14 mouse cellular contexts compared by ENCODE assay signal in genomic region chr9:83577260-83577659, GRCm38 (mm10). TPM values are rescaled to one million over a fixed set of nuclear protein-coding genes. Genes with fewer than 3 reads are reported as not detected.
DNase-seq lines count a peak whose midpoint lies in the region; ATAC-seq lines count a peak whose summit lies in the region.
"Had no signal": no experiment of that assay in that cellular context is flagged by ENCODE, and none has a peak within 500 bp of the region (broad histone marks: within the 10 kb centered on the region; RNA-seq: fewer than 3 reads in every experiment).

No protein-coding gene starts in this region.

- no peaks in the 10 kb centered on the region for H3K36me3 ChIP-seq in liver, embryonic 12.5 days
- H3K36me3 ChIP-seq in liver, embryonic 11.5 days (ENCODE audit: control insufficient read depth, insufficient read depth, low read length), result no peaks in the 10 kb centered on the region
- H3K36me3 ChIP-seq in forebrain, embryonic 14.5 days (ENCODE audit: control insufficient read depth, insufficient read depth, low read length), result no peaks in the 10 kb centered on the region
- H3K36me3 ChIP-seq in neural tube, embryonic 13.5 days, result no peaks in the 10 kb centered on the region
- H3K36me3 ChIP-seq: heart, embryonic 15.5 days; limb, embryonic 15.5 days had no signal

- H3K9ac ChIP-seq in liver, embryonic 12.5 days, result no peak overlapping the region
- H3K9ac ChIP-seq in liver, embryonic 11.5 days (ENCODE audit: low read depth, low read length), result no peak overlapping the region
- peak overlapping the region; percentile 17; the same call in 1 of the 2 replicates for H3K9ac ChIP-seq in forebrain, embryonic 14.5 days (ENCODE audit: low read length)
- no peak overlapping the region for H3K9ac ChIP-seq in neural tube, embryonic 13.5 days
- H3K9ac ChIP-seq: heart, embryonic 15.5 days; kidney, embryonic 15.5 days; limb, embryonic 15.5 days had no signal

- H3K27ac ChIP-seq in liver, embryonic 12.5 days, result no peak overlapping the region
- H3K27ac ChIP-seq in liver, embryonic 11.5 days (ENCODE audit: low read depth, low read length), result no peak overlapping the region
- no peak overlapping the region for H3K27ac ChIP-seq in forebrain, embryonic 14.5 days (ENCODE audit: low read depth, low read length)
- no peak overlapping the region for H3K27ac ChIP-seq in neural tube, embryonic 13.5 days (replicated peaks)
- H3K27ac ChIP-seq: heart, embryonic 15.5 days; kidney, embryonic 15.5 days; limb, embryonic 15.5 days had no signal

- no peak overlapping the region for H3K4me2 ChIP-seq in liver, embryonic 12.5 days
- H3K4me2 ChIP-seq in liver, embryonic 11.5 days, result no peak overlapping the region
- no peak overlapping the region for H3K4me2 ChIP-seq in forebrain, embryonic 14.5 days (ENCODE audit: low read length)
- no peak overlapping the region for H3K4me2 ChIP-seq in neural tube, embryonic 13.5 days
- H3K4me2 ChIP-seq: heart, embryonic 15.5 days; kidney, embryonic 15.5 days; limb, embryonic 15.5 days had no signal

- DNase-seq in liver, embryonic 11.5 days (ENCODE audit: low spot score), result no peak
- no peak for DNase-seq in forebrain, embryonic 14.5 days (ENCODE audit: low spot score)
- no peak for DNase-seq in cerebellum, adult 8-10 months
- DNase-seq in heart, adult 8-10 months (ENCODE audit: low spot score), result no peak
- DNase-seq: cerebellum, adult 9-11 months; lung, adult 2 months had no signal

- 0 out of 2 replicates have a peak, but pooled peaks have one; percentile 21 for ATAC-seq in liver, embryonic 12.5 days
- ATAC-seq in liver, embryonic 11.5 days (replicated peaks; ENCODE audit: low FRiP score), result no peak; the same call in 1 of the 2 replicates
- peak; percentile 52 for ATAC-seq in CD4-positive, CD25-positive, alpha-beta regulatory T cell, adult 4 months
- no peak for ATAC-seq in forebrain, embryonic 14.5 days
- ATAC-seq in neural tube, embryonic 13.5 days (ENCODE audit: low read depth), result 0 out of 2 replicates have a peak, but pooled peaks have one; percentile 9

- peaks cover 7% of the 10 kb centered on the region for H3K4me1 ChIP-seq in liver, embryonic 12.5 days
- H3K4me1 ChIP-seq in liver, embryonic 11.5 days (replicated peaks; ENCODE audit: control insufficient read depth, insufficient read depth, low read length), result peaks cover 3% of the 10 kb centered on the region; the same call in 1 of the 2 replicates
- peaks cover 4% of the 10 kb centered on the region for H3K4me1 ChIP-seq in forebrain, embryonic 14.5 days (ENCODE audit: control insufficient read depth, insufficient read depth, low read length)
- peaks cover 18% of the 10 kb centered on the region for H3K4me1 ChIP-seq in neural tube, embryonic 13.5 days (replicated peaks)

- no peaks in the 10 kb centered on the region for H3K9me3 ChIP-seq in liver, embryonic 12.5 days (replicated peaks)
- H3K9me3 ChIP-seq in liver, embryonic 11.5 days (ENCODE audit: control insufficient read depth, low read length), result no peaks in the 10 kb centered on the region
- H3K9me3 ChIP-seq in forebrain, embryonic 14.5 days (replicated peaks; ENCODE audit: control insufficient read depth, low read length), result no peaks in the 10 kb centered on the region
- no peaks in the 10 kb centered on the region for H3K9me3 ChIP-seq in neural tube, embryonic 13.5 days
- H3K9me3 ChIP-seq: heart, embryonic 15.5 days; kidney, embryonic 15.5 days; limb, embryonic 15.5 days had no signal

- H3K27me3 ChIP-seq in liver, embryonic 12.5 days (replicated peaks), result no peaks in the 10 kb centered on the region
- no peaks in the 10 kb centered on the region for H3K27me3 ChIP-seq in liver, embryonic 11.5 days (replicated peaks; ENCODE audit: control insufficient read depth, insufficient read depth, low read length)
- H3K27me3 ChIP-seq in forebrain, embryonic 14.5 days (replicated peaks; ENCODE audit: control insufficient read depth, insufficient read depth, low read length), result no peaks in the 10 kb centered on the region
- H3K27me3 ChIP-seq in neural tube, embryonic 13.5 days, result no peaks in the 10 kb centered on the region
- H3K27me3 ChIP-seq: CH12.LX; heart, embryonic 15.5 days; kidney, embryonic 15.5 days had no signal

- 70% methylated on average over 7 of the region's 7 CpGs for WGBS in liver, embryonic 12.5 days (ENCODE audit: insufficient replicate concordance)
- WGBS in liver, embryonic 11.5 days, result 76% methylated on average over 7 of the region's 7 CpGs
- 85% methylated on average over 7 of the region's 7 CpGs for WGBS in forebrain, embryonic 14.5 days
- WGBS in neural tube, embryonic 13.5 days, result 91% methylated on average over 7 of the region's 7 CpGs

- no peak overlapping the region for H3K4me3 ChIP-seq in liver, embryonic 12.5 days
- no peak overlapping the region for H3K4me3 ChIP-seq in liver, embryonic 11.5 days (ENCODE audit: low read depth, low read length)
- no peak overlapping the region for H3K4me3 ChIP-seq in forebrain, embryonic 14.5 days (ENCODE audit: low read depth, low read length)
- no peak overlapping the region for H3K4me3 ChIP-seq in neural tube, embryonic 13.5 days
- H3K4me3 ChIP-seq: erythroblast, embryonic 14.5 days; heart, embryonic 15.5 days; kidney, embryonic 15.5 days; limb, embryonic 15.5 days had no signal

RNA-seq across cellular contexts. Expression of gene Sh3bgrl2, which starts 29.1 kb away (rescaled TPM):
- polyA plus RNA-seq in liver, embryonic 12.5 days (2016; fragmentation: Nextera tagmentation; extraction: Ambion mirVana), result 9.7 and 10.8 TPM in 2 replicates
- polyA plus RNA-seq in liver, embryonic 11.5 days (2014; fragmentation: Nextera tagmentation; extraction: Ambion mirVana), result 17.2 and 19.7 TPM in 2 replicates
- polyA plus RNA-seq in CD4-positive, CD25-positive, alpha-beta regulatory T cell, adult 4 months (2017; shearing (Covaris generic)), result 10 to 100 TPM; 20.8 to 22.4 TPM
- polyA plus RNA-seq in forebrain, embryonic 14.5 days (2014; fragmentation: Nextera tagmentation; extraction: Ambion mirVana), result 26.3 and 26.4 TPM in 2 replicates
- 8.5 and 9.1 TPM in 2 replicates for polyA plus RNA-seq in neural tube, embryonic 13.5 days (2015; fragmentation: Nextera tagmentation; extraction: Ambion mirVana)
- total RNA-seq in heart, adult 8-10 months (2022), result 1 to 10 TPM; 3.8 to 8.4 (median 5.4) TPM

Comparison
In these comparisons a context has a peak if more than half of its experiments do, and no peak if none do; other contexts are left out.
1. ATAC-seq: peak in liver, embryonic 12.5 days (single experiment), CD4-positive, CD25-positive, alpha-beta regulatory T cell, adult 4 months (single experiment) and neural tube, embryonic 13.5 days (single experiment); none in liver, embryonic 11.5 days (single experiment) and forebrain, embryonic 14.5 days (single experiment).